Mouse (Mus musculus) embryonic facial prominence, embryonic 12.5 days (tissue): ENCODE results near the gene Mertk. TPM values are rescaled to one million over a fixed set of nuclear protein-coding genes. Genes with fewer than 3 reads are reported as not detected.
"Not testable (repeated sequence)": the region's sequence is repeated elsewhere in the genome, so short reads cannot be mapped to it uniquely, and the experiment has no call there.

Source experiments
- ATAC-seq: fragments of 200-750 bp; cut with Nextera tagmentation; 2 replicates; pipeline ENCODE4 v1.8.0; 2017; ENCODE audit not compliant: insufficient number of reproducible peaks, insufficient read depth, low FRiP score, low TSS enrichment
- H3K27ac ChIP-seq: fragments of 300-500 bp; sonication (generic); 2 replicates; pipeline ENCODE4 v1.5.1; 2016; ENCODE audit warnings: mild to moderate bottlenecking
- H3K27me3 ChIP-seq: fragments of 300-500 bp; sonication (generic); 2 replicates; pipeline ENCODE4 v1.6.1; 2016; ENCODE audit warnings: mild to moderate bottlenecking, moderate library complexity
- H3K36me3 ChIP-seq: fragments of 300-500 bp; sonication (generic); 2 replicates; pipeline ENCODE4 v1.6.1; 2016; ENCODE audit warnings: mild to moderate bottlenecking
- H3K4me1 ChIP-seq: fragments of 300-500 bp; sonication (generic); 2 replicates; pipeline ENCODE4 v1.6.1; 2016
- H3K4me2 ChIP-seq: fragments of 300-500 bp; sonication (generic); replicated peaks from 2 replicates; pipeline ENCODE4 v1.6.1; 2016; ENCODE audit warnings: mild to moderate bottlenecking, moderate library complexity
- H3K4me3 ChIP-seq: fragments of 300-500 bp; sonication (generic); 2 replicates; pipeline ENCODE4 v1.5.1; 2016; ENCODE audit warnings: mild to moderate bottlenecking
- H3K9ac ChIP-seq: fragments of 300-500 bp; sonication (generic); 2 replicates; pipeline ENCODE4 v1.6.1; 2016; ENCODE audit warnings: mild to moderate bottlenecking, moderate library complexity
- H3K9me3 ChIP-seq: fragments of 300-500 bp; sonication (generic); 2 replicates; pipeline ENCODE4 v1.6.1; 2016; ENCODE audit warnings: mild to moderate bottlenecking, moderate library complexity
- WGBS: fragments of 180-500 bp; shearing (Covaris S2); methylation state at CpG from one replicate; pipeline ENCODE4 v1.1.7; 2016; 5-methylcytosine and 5-hydroxymethylcytosine counted together
- polyA plus RNA-seq: library from polyadenylated mRNA; unstranded; fragments of >200 nt; fragmentation: Nextera tagmentation; extraction: Ambion mirVana; gene quantifications from 2 replicates; pipeline ENCODE4 v1.2.1, GENCODE M21; 2016

The Mertk gene
- 14.0 and 15.0 TPM in 2 replicates for polyA plus RNA-seq

DNA sequence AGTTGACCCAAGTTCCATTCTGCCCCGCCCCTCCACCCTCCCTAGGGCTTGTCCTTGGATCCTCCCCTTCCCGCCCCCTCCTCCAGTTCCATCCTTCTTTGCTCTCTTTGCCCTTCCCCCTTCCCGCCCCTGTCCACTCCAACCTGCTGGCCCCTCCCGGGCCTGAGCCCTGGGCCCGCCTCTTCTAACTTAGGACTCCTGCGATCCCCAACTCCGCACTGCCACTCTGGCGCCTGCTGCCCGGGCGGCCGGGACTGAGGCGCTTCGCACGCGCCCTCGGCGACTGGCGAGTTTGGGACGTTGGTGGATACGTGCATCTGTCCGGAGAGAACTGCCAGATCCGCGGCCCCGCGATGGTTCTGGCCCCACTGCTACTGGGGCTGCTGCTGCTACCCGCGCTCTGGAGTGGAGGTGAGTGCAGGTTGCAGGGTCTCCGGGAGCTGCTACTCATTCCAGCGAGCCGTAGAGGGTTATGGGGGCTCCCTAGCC, at the start of gene Mertk:
Gene Mertk, plus strand, starts transcription at position 264 of the 489 bp plus-strand sequence.
- WGBS, result under 1% methylated on average over 30 of the region's 30 CpGs
- Histone ChIP-seq H3K36me3 (peaks cover 3% of the 10 kb centered on the region; the same call in 1 of the 2 replicates), H3K4me2 (peak within 1 kb of the TSS; percentile 71), H3K9ac (peak within 1 kb of the TSS; percentile 81), H3K4me3 (peak within 1 kb of the TSS; percentile 80), H3K27me3 (no peaks in the 10 kb centered on the region), H3K27ac (peak within 1 kb of the TSS; percentile 91), H3K9me3 (no peaks in the 10 kb centered on the region), H3K4me1 (peaks cover 6% of the 10 kb centered on the region)
- ATAC-seq, result peak; percentile 91

DNA sequence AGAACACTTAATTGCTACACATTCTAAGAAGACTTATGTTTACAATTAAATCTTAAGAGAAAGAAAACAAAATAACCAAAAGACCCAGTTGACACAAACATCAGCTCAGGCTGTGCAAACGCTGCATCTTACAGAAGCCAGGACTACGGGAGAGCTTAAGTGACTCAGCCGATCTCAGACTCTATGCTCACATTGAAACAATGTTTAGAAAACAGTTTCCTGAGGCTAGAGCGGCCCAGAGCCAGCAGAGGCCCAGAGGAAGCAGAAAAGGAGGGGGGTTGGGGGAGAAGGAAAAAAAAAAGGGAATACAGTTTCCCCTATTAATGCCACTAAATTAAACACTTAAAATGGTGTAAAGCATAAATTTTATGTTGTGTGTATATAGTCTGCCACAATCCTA, 18.1 kb upstream of the Mertk start:
- Histone ChIP-seq H3K27me3 (no peaks in the 10 kb centered on the region), H3K4me3 (no peak overlapping the region), H3K36me3 (peaks cover 58% of the 10 kb centered on the region), H3K9me3 (no peaks in the 10 kb centered on the region), H3K27ac (no peak overlapping the region), H3K4me2 (no peak overlapping the region), H3K4me1 (peaks cover under 1% of the 10 kb centered on the region), H3K9ac (no peak overlapping the region)
- no peak for ATAC-seq
- WGBS, result 70% methylated on average over 4 of the region's 4 CpGs

DNA sequence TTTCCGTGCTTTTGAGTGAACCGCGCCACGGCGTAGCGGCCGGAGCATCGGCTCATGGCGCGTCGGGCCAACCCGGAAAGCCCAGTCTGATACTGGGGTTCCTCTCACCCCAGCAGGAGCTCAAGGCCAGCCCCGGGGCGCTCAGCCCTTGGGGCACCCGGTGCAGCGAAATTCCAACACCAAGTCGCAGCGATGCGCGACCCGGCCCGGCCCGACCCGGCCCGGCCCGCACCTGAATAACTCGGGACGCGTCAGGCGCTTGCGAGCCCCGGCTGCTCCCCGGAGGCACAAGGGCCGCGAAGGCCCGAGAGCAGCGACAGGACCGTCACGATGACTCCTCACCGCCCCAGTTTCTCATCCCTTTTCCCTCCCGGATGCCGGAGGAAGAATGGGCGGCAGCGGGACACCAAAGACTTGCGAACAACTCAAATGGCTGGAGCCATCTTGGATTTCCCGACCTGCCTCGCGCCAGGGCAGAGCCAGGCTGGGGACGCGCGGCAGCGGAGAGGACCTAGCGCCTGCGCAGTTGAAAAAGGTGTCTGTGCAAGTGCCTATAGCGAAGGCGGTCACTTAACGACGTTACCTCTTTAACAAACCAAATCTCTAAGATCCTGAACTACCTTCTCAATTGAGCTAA, 11.7 kb upstream of the Mertk start, which contains the start of gene Anapc1:
Gene Anapc1, minus strand, starts transcription at position 471 of the 637 bp plus-strand sequence.
- Histone ChIP-seq H3K27me3 (no peaks in the 10 kb centered on the region), H3K36me3 (peaks cover 16% of the 10 kb centered on the region), H3K4me3 (peak within 1 kb of the TSS; percentile 75), H3K4me1 (peaks cover 14% of the 10 kb centered on the region), H3K27ac (peak within 1 kb of the TSS; percentile 92), H3K9me3 (no peaks in the 10 kb centered on the region), H3K4me2 (peak within 1 kb of the TSS; percentile 62), H3K9ac (peak within 1 kb of the TSS; percentile 93)
- under 1% methylated on average over 58 of the region's 58 CpGs for WGBS
- peak; percentile 97 for ATAC-seq

DNA sequence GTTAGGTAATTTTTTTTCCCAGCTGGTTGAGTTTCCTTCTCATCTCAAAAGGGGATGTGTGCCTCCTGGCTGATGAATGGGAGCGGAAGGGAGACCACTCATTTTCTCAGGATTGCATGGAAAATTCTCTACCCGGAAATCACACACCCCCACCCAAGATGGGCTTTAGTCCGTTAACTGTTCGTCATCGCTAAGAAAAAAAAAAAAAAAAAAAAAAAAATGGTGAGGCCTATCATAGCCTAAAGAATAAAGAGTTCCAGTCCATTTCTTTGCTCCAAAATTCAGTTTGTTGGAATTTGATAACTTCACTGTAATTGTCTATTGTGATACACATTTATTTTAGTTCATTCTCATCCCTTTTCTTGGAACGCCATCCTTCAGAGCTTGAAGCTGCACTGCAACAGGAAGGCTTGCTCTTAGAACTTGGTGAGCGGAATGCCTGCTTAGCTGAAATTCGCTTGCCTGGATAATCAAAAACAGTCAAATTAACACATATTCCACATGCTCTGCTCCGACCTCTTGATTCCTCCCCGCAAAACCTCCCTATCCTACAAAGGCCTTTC, 11.1 kb upstream of the Mertk start:
- H3K4me1 ChIP-seq, result peaks cover 14% of the 10 kb centered on the region
- peak overlapping the region; percentile 62 for H3K4me2 ChIP-seq
- 40% methylated on average over 10 of the region's 10 CpGs for WGBS
- H3K27ac ChIP-seq, result peak overlapping the region; percentile 92
- H3K9me3 ChIP-seq, result no peaks in the 10 kb centered on the region
- ATAC-seq, result peak; percentile 82
- peaks cover 12% of the 10 kb centered on the region for H3K36me3 ChIP-seq
- peak overlapping the region; percentile 75 for H3K4me3 ChIP-seq
- H3K27me3 ChIP-seq, result no peaks in the 10 kb centered on the region
- H3K9ac ChIP-seq, result no peak overlapping the region

GRCm38 (mm10) chr2:128692336-128692735, 6.4 kb upstream of the Mertk start:
- H3K27ac ChIP-seq, result peak overlapping the region; percentile 36; the same call in 1 of the 2 replicates
- WGBS, result 59% methylated on average over 14 of the region's 14 CpGs

GRCm38 (mm10) chr2:128692771-128693170, 6.0 kb upstream of the Mertk start:
- no peak for ATAC-seq
- H3K27ac ChIP-seq, result no peak overlapping the region
- WGBS, result 81% methylated on average over 10 of the region's 10 CpGs

More at GRCm38 (mm10) chr2:128692336-128692735, 6.4 kb upstream of the Mertk start:
- no peaks in the 10 kb centered on the region for H3K27me3 ChIP-seq
- no peak overlapping the region for H3K4me2 ChIP-seq
- no peaks in the 10 kb centered on the region for H3K36me3 ChIP-seq
- H3K9me3 ChIP-seq, result no peaks in the 10 kb centered on the region
- peaks cover 4% of the 10 kb centered on the region; the same call in 1 of the 2 replicates for H3K4me1 ChIP-seq
- H3K9ac ChIP-seq, result no peak overlapping the region
- ATAC-seq, result no peak
- no peak overlapping the region for H3K4me3 ChIP-seq

GRCm38 (mm10) chr2:128693236-128693635, 5.5 kb upstream of the Mertk start:
- Histone ChIP-seq H3K36me3 (no peaks in the 10 kb centered on the region), H3K9me3 (no peaks in the 10 kb centered on the region), H3K4me1 (no peaks in the 10 kb centered on the region), H3K27me3 (no peaks in the 10 kb centered on the region), H3K4me2 (no peak overlapping the region), H3K9ac (no peak overlapping the region), H3K4me3 (no peak overlapping the region), H3K27ac (no peak overlapping the region)
- no peak for ATAC-seq
- 71% methylated on average over 4 of the region's 4 CpGs for WGBS

More at GRCm38 (mm10) chr2:128692771-128693170, 6.0 kb upstream of the Mertk start:
- no peaks in the 10 kb centered on the region for H3K36me3 ChIP-seq
- H3K9me3 ChIP-seq, result no peaks in the 10 kb centered on the region
- H3K27me3 ChIP-seq, result no peaks in the 10 kb centered on the region
- no peak overlapping the region for H3K4me2 ChIP-seq
- H3K9ac ChIP-seq, result no peak overlapping the region
- no peak overlapping the region for H3K4me3 ChIP-seq
- peaks cover 4% of the 10 kb centered on the region; the same call in 1 of the 2 replicates for H3K4me1 ChIP-seq

- H3K27me3 ChIP-seq, H3K4me3 ChIP-seq, H3K4me1 ChIP-seq, H3K9me3 ChIP-seq, H3K9ac ChIP-seq, H3K27ac ChIP-seq, H3K4me2 ChIP-seq, H3K36me3 ChIP-seq, ATAC-seq: not testable (repeated sequence)
- 77% methylated on average over 3 of the region's 3 CpGs for WGBS
Observed at GRCm38 (mm10) chr2:128693828-128694227, 4.9 kb upstream of the Mertk start.

DNA sequence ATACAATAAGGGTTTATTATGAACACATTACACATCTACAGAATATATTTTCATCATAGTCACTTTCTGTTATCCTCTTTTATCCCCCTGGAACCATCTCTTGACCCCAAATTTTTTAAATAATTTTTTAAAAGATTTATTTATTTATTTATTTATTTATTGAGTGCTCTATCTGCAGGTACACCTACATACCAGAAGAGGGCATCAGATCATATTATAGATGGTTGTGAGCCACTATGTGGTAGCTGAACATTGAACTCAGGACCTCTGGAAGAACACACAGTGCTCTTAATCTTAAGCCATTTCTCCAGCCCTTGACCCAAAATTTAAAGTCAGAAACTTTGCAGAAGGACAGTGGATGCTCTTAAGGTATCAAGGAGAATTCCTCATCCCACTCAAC, 4.2 kb upstream of the Mertk start:
- H3K27ac ChIP-seq, result no peak overlapping the region
- H3K36me3 ChIP-seq, result no peaks in the 10 kb centered on the region
- no peak overlapping the region for H3K9ac ChIP-seq
- no peaks in the 10 kb centered on the region for H3K27me3 ChIP-seq
- no peaks in the 10 kb centered on the region for H3K9me3 ChIP-seq
- no peak overlapping the region for H3K4me2 ChIP-seq
- no peak overlapping the region for H3K4me3 ChIP-seq
- no peaks in the 10 kb centered on the region for H3K4me1 ChIP-seq
- ATAC-seq, result no peak

DNA sequence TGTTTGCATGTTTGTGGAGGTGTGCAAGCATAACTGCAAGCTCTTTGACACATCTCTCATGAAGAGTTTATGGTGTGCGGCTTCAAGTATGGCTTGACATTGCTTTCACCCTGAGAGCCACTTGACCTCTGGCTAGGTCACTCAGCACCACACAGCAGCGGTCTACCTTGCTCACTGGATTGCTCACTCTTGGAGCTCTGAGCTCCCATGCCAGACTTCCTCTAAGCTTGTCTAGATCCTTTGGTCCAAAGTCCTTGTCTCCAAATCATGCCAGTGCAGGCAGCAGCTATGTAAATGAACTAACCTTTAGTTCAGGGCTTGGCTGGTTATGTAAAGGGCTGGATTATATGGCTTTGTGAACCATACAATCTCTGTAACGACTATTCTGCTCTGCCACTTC, 2.3 kb upstream of the Mertk start:
- H3K4me1 ChIP-seq, result peaks cover 6% of the 10 kb centered on the region
- no peak overlapping the region for H3K9ac ChIP-seq
- ATAC-seq, result no peak
- no peak overlapping the region for H3K27ac ChIP-seq
- no peak overlapping the region for H3K4me2 ChIP-seq
- H3K4me3 ChIP-seq, result no peak overlapping the region
- no peaks in the 10 kb centered on the region for H3K9me3 ChIP-seq
- WGBS, result 79% methylated on average over 3 of the region's 3 CpGs
- H3K27me3 ChIP-seq, result no peaks in the 10 kb centered on the region
- no peaks in the 10 kb centered on the region for H3K36me3 ChIP-seq

GRCm38 (mm10) chr2:128697047-128697446, 1.7 kb upstream of the Mertk start:
- H3K9me3 ChIP-seq, result no peaks in the 10 kb centered on the region
- ATAC-seq, result no peak
- no peaks in the 10 kb centered on the region for H3K27me3 ChIP-seq
- no peak overlapping the region for H3K9ac ChIP-seq
- no peaks in the 10 kb centered on the region for H3K36me3 ChIP-seq
- H3K27ac ChIP-seq, result 0 out of 2 replicates have a peak overlapping the region, but pooled peaks have one; percentile 91
- H3K4me2 ChIP-seq, result no peak overlapping the region
- no peak overlapping the region for H3K4me3 ChIP-seq
- WGBS, result 93% methylated on average over 1 of the region's 1 CpGs
- peaks cover 6% of the 10 kb centered on the region for H3K4me1 ChIP-seq

GRCm38 (mm10) chr2:128697566-128697965, 1.2 kb upstream of the Mertk start:
- no peak overlapping the region; the same call in 1 of the 2 replicates for H3K9ac ChIP-seq
- no peaks in the 10 kb centered on the region for H3K36me3 ChIP-seq
- no peaks in the 10 kb centered on the region for H3K27me3 ChIP-seq
- H3K4me2 ChIP-seq, result peak overlapping the region; percentile 71
- no peak for ATAC-seq
- peaks cover 6% of the 10 kb centered on the region for H3K4me1 ChIP-seq
- H3K9me3 ChIP-seq, result no peaks in the 10 kb centered on the region
- H3K4me3 ChIP-seq, result peak overlapping the region; percentile 80; the same call in 1 of the 2 replicates
- WGBS, result 55% methylated on average over 5 of the region's 5 CpGs
- peak overlapping the region; percentile 91; the same call in 1 of the 2 replicates for H3K27ac ChIP-seq
